Mouse (Mus musculus): Measurements from ENCODE around the gene A030005L19Rik.
"Not testable (repeated sequence)": the region's sequence is repeated elsewhere in the genome, so short reads cannot be mapped to it uniquely, and the experiment has no call there.

- not testable (repeated sequence) for TF ChIP-seq CTCF (IDR thresholded peaks at IDR 0.05; ENCODE audit: insufficient read depth, low read length); POLR2A (IDR thresholded peaks at IDR 0.05; ENCODE audit: borderline replicate concordance, extremely low read depth, low read depth, low read length)
Observed at GRCm38 (mm10) chr1:82946029-82946428, 32.9 kb downstream of the A030005L19Rik start.

All from lung, adult 2 months (tissue).